Mouse (Mus musculus): ENCODE measurements around the gene Prep. TPM values are rescaled to one million over a fixed set of nuclear protein-coding genes. Genes with fewer than 3 reads are reported as not detected.

Prep gene
- polyA plus RNA-seq, 1 experiment from 2014 or later = 18.7 TPM

DNA sequence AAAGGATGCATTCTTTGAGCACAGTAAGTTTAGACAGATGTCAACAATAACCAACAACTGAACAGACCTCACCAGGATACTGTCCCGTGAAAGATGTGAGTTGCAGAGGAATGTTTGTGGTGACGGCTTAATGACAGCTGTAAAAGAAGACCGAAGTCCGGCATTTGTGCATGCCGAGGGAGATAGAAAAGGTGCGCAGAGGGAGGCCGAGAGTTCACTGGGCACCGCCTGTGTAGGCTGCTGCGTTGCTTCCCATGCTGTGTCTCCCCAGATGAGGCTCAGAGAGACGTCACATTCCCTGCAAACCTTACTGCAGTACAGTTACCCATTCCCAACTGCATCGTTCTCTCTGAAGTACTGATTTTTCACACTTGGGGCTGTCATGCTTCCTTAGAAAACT is 45.9 kb downstream of the Prep start:
- 85% methylated on average over 11 of the region's 11 CpGs for WGBS
- ATAC-seq (ENCODE audit: insufficient number of reproducible peaks, insufficient read depth, low FRiP score, low read depth) = no peak
- peaks cover 31% of the 10 kb centered on the region for H3K36me3 ChIP-seq (ENCODE audit: control insufficient read depth, insufficient read depth, low read length)

DNA sequence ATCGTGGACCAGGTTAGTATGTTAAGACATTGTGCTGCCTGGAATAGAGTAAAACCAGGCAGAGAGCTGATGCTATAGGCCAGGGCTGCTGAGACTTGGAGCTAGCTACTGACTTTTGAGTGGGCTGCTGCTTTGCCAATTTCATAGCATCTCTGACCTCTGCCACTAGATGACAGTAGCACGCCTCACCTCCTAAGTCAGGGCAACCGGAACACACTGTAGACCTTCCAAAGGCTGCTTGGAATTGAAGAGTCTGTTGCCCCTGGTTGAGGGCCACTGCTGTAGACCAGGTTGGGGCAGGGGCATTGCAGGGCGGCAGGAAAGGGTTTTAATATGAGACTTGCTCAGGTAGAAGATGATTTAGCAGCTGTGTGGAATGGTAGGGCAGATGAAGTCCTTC is 47.5 kb downstream of the Prep start:
- Histone ChIP-seq H3K27me3 (ENCODE audit: control insufficient read depth, insufficient read depth, low read length) (no peaks in the 10 kb centered on the region), H3K27ac (ENCODE audit: low read length) (no peak overlapping the region), H3K36me3 (ENCODE audit: control insufficient read depth, insufficient read depth, low read length) (peaks cover 28% of the 10 kb centered on the region), H3K4me1 (ENCODE audit: control insufficient read depth, insufficient read depth, low read length) (no peaks in the 10 kb centered on the region), H3K9ac (replicated peaks; ENCODE audit: low read depth, low read length) (no peak overlapping the region), H3K4me2 (replicated peaks; ENCODE audit: low read depth, low read length) (no peak overlapping the region), H3K4me3 (ENCODE audit: low read depth, low read length) (no peak overlapping the region), H3K9me3 (ENCODE audit: control insufficient read depth, low read depth, low read length) (no peaks in the 10 kb centered on the region)
- ATAC-seq (ENCODE audit: insufficient number of reproducible peaks, insufficient read depth, low FRiP score, low read depth) = no peak; the same call in 1 of the 2 replicates
- WGBS = 90% methylated on average over 4 of the region's 4 CpGs

More for the DNA sequence above, 45.9 kb downstream of the Prep start:
- Histone ChIP-seq H3K4me1 (ENCODE audit: control insufficient read depth, insufficient read depth, low read length) (no peaks in the 10 kb centered on the region), H3K9me3 (ENCODE audit: control insufficient read depth, low read depth, low read length) (no peaks in the 10 kb centered on the region), H3K27me3 (ENCODE audit: control insufficient read depth, insufficient read depth, low read length) (no peaks in the 10 kb centered on the region), H3K9ac (replicated peaks; ENCODE audit: low read depth, low read length) (no peak overlapping the region), H3K4me3 (ENCODE audit: low read depth, low read length) (no peak overlapping the region), H3K27ac (ENCODE audit: low read length) (no peak overlapping the region), H3K4me2 (replicated peaks; ENCODE audit: low read depth, low read length) (no peak overlapping the region)

DNA sequence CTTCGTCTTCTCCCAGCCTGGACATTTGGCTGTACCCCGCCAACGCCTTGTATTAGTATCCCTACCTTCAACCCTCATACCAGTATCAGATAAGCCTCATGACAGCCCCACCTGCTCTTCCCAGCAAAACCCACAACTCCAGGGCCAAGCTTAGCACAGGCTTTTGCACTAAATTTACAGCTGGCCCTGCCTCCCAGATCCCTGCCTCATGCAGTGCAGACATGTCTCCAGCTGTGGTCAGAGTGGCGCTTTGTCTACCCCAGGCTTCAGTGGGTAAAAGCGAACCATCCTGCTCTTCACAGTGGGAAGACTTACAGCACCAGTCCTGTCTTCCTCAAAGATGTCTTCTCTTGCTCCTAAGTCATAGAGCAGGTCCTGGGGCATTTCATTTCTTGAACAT is 49.8 kb downstream of the Prep start:
- H3K27ac ChIP-seq (ENCODE audit: low read length) = no peak overlapping the region
- no peak overlapping the region for H3K9ac ChIP-seq (replicated peaks; ENCODE audit: low read depth, low read length)
- no peaks in the 10 kb centered on the region for H3K9me3 ChIP-seq (ENCODE audit: control insufficient read depth, low read depth, low read length)
- 96% methylated on average over 5 of the region's 5 CpGs for WGBS
- H3K4me3 ChIP-seq (ENCODE audit: low read depth, low read length) = no peak overlapping the region
- H3K27me3 ChIP-seq (ENCODE audit: control insufficient read depth, insufficient read depth, low read length) = no peaks in the 10 kb centered on the region
- no peak overlapping the region for H3K4me2 ChIP-seq (replicated peaks; ENCODE audit: low read depth, low read length)
- H3K36me3 ChIP-seq (ENCODE audit: control insufficient read depth, insufficient read depth, low read length) = peaks cover 26% of the 10 kb centered on the region
- H3K4me1 ChIP-seq (ENCODE audit: control insufficient read depth, insufficient read depth, low read length) = no peaks in the 10 kb centered on the region
- ATAC-seq (ENCODE audit: insufficient number of reproducible peaks, insufficient read depth, low FRiP score, low read depth) = no peak

DNA sequence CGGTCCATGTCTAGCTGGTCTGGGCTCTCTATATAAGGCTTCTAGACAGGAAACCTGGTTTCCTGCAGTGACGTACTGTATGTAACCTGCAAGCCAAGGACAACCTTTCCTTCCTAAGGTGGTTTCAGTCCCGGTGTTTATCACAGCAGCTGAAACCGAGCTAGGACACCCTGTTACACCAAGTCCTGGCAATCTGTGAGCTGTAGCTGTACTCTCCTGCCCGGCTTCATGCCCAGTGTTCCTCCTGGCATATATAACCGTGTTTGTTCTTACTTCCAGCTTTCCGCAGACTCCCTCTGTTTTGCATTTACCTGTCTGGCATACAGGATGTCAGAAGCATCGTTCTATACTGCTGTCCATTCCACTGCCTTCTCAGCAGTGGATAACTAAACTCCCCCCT is 51.4 kb downstream of the Prep start:
- no peak overlapping the region for H3K9ac ChIP-seq (replicated peaks; ENCODE audit: low read depth, low read length)
- no peak overlapping the region for H3K4me3 ChIP-seq (ENCODE audit: low read depth, low read length)
- H3K4me2 ChIP-seq (replicated peaks; ENCODE audit: low read depth, low read length) = no peak overlapping the region
- no peaks in the 10 kb centered on the region for H3K4me1 ChIP-seq (ENCODE audit: control insufficient read depth, insufficient read depth, low read length)
- no peak for ATAC-seq (ENCODE audit: insufficient number of reproducible peaks, insufficient read depth, low FRiP score, low read depth)
- H3K36me3 ChIP-seq (ENCODE audit: control insufficient read depth, insufficient read depth, low read length) = peaks cover 25% of the 10 kb centered on the region
- no peak overlapping the region for H3K27ac ChIP-seq (ENCODE audit: low read length)
- H3K9me3 ChIP-seq (ENCODE audit: control insufficient read depth, low read depth, low read length) = no peaks in the 10 kb centered on the region
- H3K27me3 ChIP-seq (ENCODE audit: control insufficient read depth, insufficient read depth, low read length) = no peaks in the 10 kb centered on the region
- 91% methylated on average over 8 of the region's 8 CpGs for WGBS

DNA sequence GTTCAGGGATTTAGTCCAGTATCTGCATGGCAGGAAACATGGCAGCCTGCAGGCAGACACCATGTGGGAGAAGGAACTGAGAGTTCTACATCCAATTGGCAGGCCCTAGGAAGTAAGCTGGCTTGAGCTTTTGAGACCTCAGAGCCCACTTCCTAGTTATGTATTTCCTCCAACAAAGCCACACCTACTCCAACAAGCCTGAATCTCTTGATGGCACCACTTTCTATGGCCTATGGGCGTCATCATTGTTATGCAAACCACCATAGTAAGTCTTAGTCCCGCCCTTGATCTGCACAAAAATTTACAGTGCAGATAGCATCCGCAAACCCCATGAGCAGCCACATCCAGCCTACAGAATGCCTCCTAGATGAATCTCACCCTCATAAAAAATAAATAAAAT is 54.6 kb downstream of the Prep start:
- Histone ChIP-seq H3K4me2 (replicated peaks; ENCODE audit: low read depth, low read length) (no peak overlapping the region), H3K27me3 (ENCODE audit: control insufficient read depth, insufficient read depth, low read length) (no peaks in the 10 kb centered on the region), H3K9ac (replicated peaks; ENCODE audit: low read depth, low read length) (no peak overlapping the region), H3K36me3 (ENCODE audit: control insufficient read depth, insufficient read depth, low read length) (peaks cover 30% of the 10 kb centered on the region), H3K4me1 (ENCODE audit: control insufficient read depth, insufficient read depth, low read length) (no peaks in the 10 kb centered on the region), H3K9me3 (ENCODE audit: control insufficient read depth, low read depth, low read length) (no peaks in the 10 kb centered on the region), H3K27ac (ENCODE audit: low read length) (no peak overlapping the region), H3K4me3 (ENCODE audit: low read depth, low read length) (no peak overlapping the region)
- WGBS = 90% methylated on average over 3 of the region's 3 CpGs
- ATAC-seq (ENCODE audit: insufficient number of reproducible peaks, insufficient read depth, low FRiP score, low read depth) = no peak

DNA sequence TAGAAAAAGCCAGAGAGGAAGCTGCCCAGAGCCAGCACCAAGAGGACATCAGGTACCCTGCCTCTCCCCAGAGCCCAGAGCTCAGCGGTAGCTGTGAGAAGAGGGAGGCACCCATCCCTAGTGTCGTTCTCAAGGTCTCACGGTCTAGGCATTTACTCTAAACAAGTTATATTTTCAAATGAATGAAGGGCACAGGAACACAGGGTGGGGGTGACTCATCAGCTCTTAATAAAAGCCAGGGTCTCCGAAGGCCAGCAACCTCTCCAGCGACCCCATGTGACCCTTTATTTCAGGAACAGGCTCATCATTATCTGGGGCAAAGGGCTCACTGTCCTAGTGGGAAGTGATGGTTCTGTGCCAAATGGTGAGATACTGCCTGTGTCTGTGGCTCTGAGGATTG is 55.5 kb downstream of the Prep start:
- H3K9ac ChIP-seq (replicated peaks; ENCODE audit: low read depth, low read length) = no peak overlapping the region
- no peak overlapping the region for H3K4me2 ChIP-seq (replicated peaks; ENCODE audit: low read depth, low read length)
- no peak overlapping the region for H3K4me3 ChIP-seq (ENCODE audit: low read depth, low read length)
- no peaks in the 10 kb centered on the region for H3K4me1 ChIP-seq (ENCODE audit: control insufficient read depth, insufficient read depth, low read length)
- H3K9me3 ChIP-seq (ENCODE audit: control insufficient read depth, low read depth, low read length) = no peaks in the 10 kb centered on the region
- no peaks in the 10 kb centered on the region for H3K27me3 ChIP-seq (ENCODE audit: control insufficient read depth, insufficient read depth, low read length)
- peaks cover 27% of the 10 kb centered on the region for H3K36me3 ChIP-seq (ENCODE audit: control insufficient read depth, insufficient read depth, low read length)
- WGBS = 69% methylated on average over 5 of the region's 5 CpGs
- H3K27ac ChIP-seq (ENCODE audit: low read length) = no peak overlapping the region
- ATAC-seq (ENCODE audit: insufficient number of reproducible peaks, insufficient read depth, low FRiP score, low read depth) = no peak

DNA sequence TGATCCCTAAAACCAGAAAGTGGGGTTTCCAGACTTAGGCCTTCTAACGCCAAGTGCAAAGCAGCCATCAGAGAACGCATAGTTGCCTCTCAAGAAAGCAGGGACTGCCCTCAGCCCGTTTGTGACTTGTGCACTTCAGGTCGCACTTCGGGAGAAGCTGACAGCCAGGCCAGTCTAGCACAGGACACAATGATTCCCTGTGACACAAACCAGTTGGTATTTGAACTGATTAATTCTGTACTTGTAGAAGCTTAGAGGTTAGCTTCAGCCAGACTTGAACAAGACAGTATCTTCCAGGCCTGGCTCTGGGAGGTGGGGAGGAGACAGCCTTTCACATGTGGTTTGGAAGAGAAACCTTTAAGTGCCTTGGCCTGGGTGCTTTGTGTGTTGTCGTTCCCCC is 56.0 kb downstream of the Prep start:
- no peak for ATAC-seq (ENCODE audit: insufficient number of reproducible peaks, insufficient read depth, low FRiP score, low read depth)
- 79% methylated on average over 6 of the region's 6 CpGs for WGBS
- Histone ChIP-seq H3K9ac (replicated peaks; ENCODE audit: low read depth, low read length) (no peak overlapping the region), H3K4me3 (ENCODE audit: low read depth, low read length) (no peak overlapping the region), H3K27ac (ENCODE audit: low read length) (no peak overlapping the region), H3K27me3 (ENCODE audit: control insufficient read depth, insufficient read depth, low read length) (no peaks in the 10 kb centered on the region), H3K36me3 (ENCODE audit: control insufficient read depth, insufficient read depth, low read length) (peaks cover 23% of the 10 kb centered on the region), H3K9me3 (ENCODE audit: control insufficient read depth, low read depth, low read length) (no peaks in the 10 kb centered on the region), H3K4me2 (replicated peaks; ENCODE audit: low read depth, low read length) (no peak overlapping the region), H3K4me1 (ENCODE audit: control insufficient read depth, insufficient read depth, low read length) (no peaks in the 10 kb centered on the region)

DNA sequence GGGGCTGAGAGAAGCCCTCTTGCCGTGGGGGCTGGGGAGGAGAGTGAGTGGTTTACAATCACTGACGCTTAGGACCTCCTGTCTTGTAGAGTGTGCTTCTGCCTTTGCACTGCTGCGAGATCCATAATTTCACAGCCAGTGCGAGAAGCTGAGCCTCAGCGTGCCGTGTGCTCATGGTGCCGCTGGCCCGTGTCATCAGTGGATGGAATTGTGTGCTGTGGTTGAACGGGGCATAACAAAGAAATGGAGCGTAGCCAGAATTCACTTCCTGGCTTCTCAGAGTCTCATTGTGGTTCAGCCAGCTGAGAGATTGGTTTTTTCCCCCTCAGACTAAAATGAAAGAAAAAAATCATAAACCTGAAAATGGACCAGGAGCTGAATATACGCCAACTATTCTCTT is 62.1 kb downstream of the Prep start:
- H3K4me2 ChIP-seq (replicated peaks; ENCODE audit: low read depth, low read length) = no peak overlapping the region
- no peak overlapping the region for H3K27ac ChIP-seq (ENCODE audit: low read length)

DNA sequence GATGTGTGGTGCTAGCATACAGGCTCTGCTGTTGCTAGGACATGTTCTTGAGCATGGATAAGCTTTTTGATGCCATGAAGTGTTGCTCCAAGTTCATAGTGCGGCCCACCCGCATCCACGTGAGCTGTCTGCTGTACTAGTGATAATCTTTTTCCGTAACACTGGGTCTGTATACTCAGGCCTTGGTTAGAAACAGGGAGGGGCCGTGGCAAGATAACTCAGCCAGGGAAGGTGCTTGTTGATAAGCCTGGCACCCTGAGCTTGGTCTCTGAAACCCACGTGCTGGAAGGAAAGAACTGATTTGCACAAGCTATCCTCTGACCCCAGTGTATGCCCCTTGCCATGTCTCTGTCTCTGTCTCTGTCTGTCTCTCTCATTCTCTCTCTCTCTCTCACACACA is 63.0 kb downstream of the Prep start:
- H3K36me3 ChIP-seq (ENCODE audit: control insufficient read depth, insufficient read depth, low read length) = peaks cover 14% of the 10 kb centered on the region
- H3K4me1 ChIP-seq (ENCODE audit: control insufficient read depth, insufficient read depth, low read length) = no peaks in the 10 kb centered on the region
- no peak overlapping the region for H3K4me2 ChIP-seq (replicated peaks; ENCODE audit: low read depth, low read length)
- no peak overlapping the region for H3K27ac ChIP-seq (ENCODE audit: low read length)
- no peaks in the 10 kb centered on the region for H3K9me3 ChIP-seq (ENCODE audit: control insufficient read depth, low read depth, low read length)
- H3K4me3 ChIP-seq (ENCODE audit: low read depth, low read length) = no peak overlapping the region
- 85% methylated on average over 6 of the region's 6 CpGs for WGBS
- no peak overlapping the region for H3K9ac ChIP-seq (replicated peaks; ENCODE audit: low read depth, low read length)
- peak; percentile 61; the same call in 1 of the 2 replicates for ATAC-seq (ENCODE audit: insufficient number of reproducible peaks, insufficient read depth, low FRiP score, low read depth)
- H3K27me3 ChIP-seq (ENCODE audit: control insufficient read depth, insufficient read depth, low read length) = no peaks in the 10 kb centered on the region

More for the DNA sequence above, 62.1 kb downstream of the Prep start:
- H3K9ac ChIP-seq (replicated peaks; ENCODE audit: low read depth, low read length) = no peak overlapping the region
- no peaks in the 10 kb centered on the region for H3K9me3 ChIP-seq (ENCODE audit: control insufficient read depth, low read depth, low read length)
- ATAC-seq (ENCODE audit: insufficient number of reproducible peaks, insufficient read depth, low FRiP score, low read depth) = no peak
- H3K27me3 ChIP-seq (ENCODE audit: control insufficient read depth, insufficient read depth, low read length) = no peaks in the 10 kb centered on the region
- H3K4me1 ChIP-seq (ENCODE audit: control insufficient read depth, insufficient read depth, low read length) = no peaks in the 10 kb centered on the region
- 82% methylated on average over 11 of the region's 11 CpGs for WGBS
- peaks cover 14% of the 10 kb centered on the region for H3K36me3 ChIP-seq (ENCODE audit: control insufficient read depth, insufficient read depth, low read length)
- H3K4me3 ChIP-seq (ENCODE audit: low read depth, low read length) = no peak overlapping the region
